Comparison of ENCODE assay signal across 14 mouse cellular contexts in genomic region chr16:90098191-90098605, GRCm38 (mm10). TPM values are rescaled to one million over a fixed set of nuclear protein-coding genes. Genes with fewer than 3 reads are reported as not detected.
DNase-seq lines count a peak whose midpoint lies in the region; ATAC-seq and TF ChIP-seq lines count a peak whose summit lies in the region.
"Had no signal": no experiment of that assay in that cellular context is flagged by ENCODE, and none has a peak within 500 bp of the region (broad histone marks: within the 10 kb centered on the region; RNA-seq: fewer than 3 reads in every experiment).

No protein-coding gene starts in this region.

- POLR2A ChIA-PET in Patski (lab: Charles Lee), result interaction anchor here (1.1 kb wide), 1 partner anchor 19 kb away, joined by 3 read pairs; no protein-coding TSS in a partner anchor

- ATAC-seq in Patski, result peak; percentile 49
- peak; percentile 83 for ATAC-seq in embryonic facial prominence, embryonic 14.5 days (ENCODE audit: low read depth)
- peak; percentile 56; the same call in 1 of the 2 replicates for ATAC-seq in kidney, embryonic 14.5 days (ENCODE audit: low FRiP score, low TSS enrichment)
- peak; percentile 43 for ATAC-seq in lung, embryonic 15.5 days (ENCODE audit: borderline replicate concordance, extremely low read depth, low FRiP score, low TSS enrichment)
- no peak for ATAC-seq in megakaryocyte-erythroid progenitor cell, adult 5-6 weeks (replicated peaks; ENCODE audit: low FRiP score, low TSS enrichment, poor library complexity, severe bottlenecking)
- ATAC-seq in forebrain, embryonic 16.5 days, result no peak
- ATAC-seq: hindbrain, postnatal 0 days had no signal

- no peaks in the 10 kb centered on the region for H3K36me3 ChIP-seq in embryonic facial prominence, embryonic 14.5 days (ENCODE audit: control insufficient read depth, insufficient read depth, low read length)
- H3K36me3 ChIP-seq in kidney, embryonic 14.5 days (ENCODE audit: control insufficient read depth, insufficient read depth, low read length), result no peaks in the 10 kb centered on the region
- no peaks in the 10 kb centered on the region for H3K36me3 ChIP-seq in lung, embryonic 15.5 days
- H3K36me3 ChIP-seq in forebrain, embryonic 16.5 days (ENCODE audit: control insufficient read depth, insufficient read depth), result no peaks in the 10 kb centered on the region
- H3K36me3 ChIP-seq: heart, embryonic 15.5 days had no signal

- in situ Hi-C loops in Patski (cut with MboI; ENCODE audit: low pct_unique_long_range_greater_than_20kb), result no loop called here

- H3K4me2 ChIP-seq in embryonic facial prominence, embryonic 14.5 days (ENCODE audit: low read depth, low read length), result no peak overlapping the region
- H3K4me2 ChIP-seq in kidney, embryonic 14.5 days (replicated peaks; ENCODE audit: low read depth, low read length), result no peak overlapping the region
- H3K4me2 ChIP-seq in lung, embryonic 15.5 days, result no peak overlapping the region; the same call in 1 of the 2 replicates
- no peak overlapping the region for H3K4me2 ChIP-seq in forebrain, embryonic 16.5 days (ENCODE audit: low read length)
- H3K4me2 ChIP-seq: heart, embryonic 15.5 days; limb, embryonic 12.5 days had no signal

- DNase-seq in Patski (ENCODE audit: low read depth, low spot score), result no peak
- peak; percentile 57 for DNase-seq in embryonic facial prominence, embryonic 14.5 days (ENCODE audit: low spot score)
- no peak for DNase-seq in spleen, postnatal 4 days (ENCODE audit: low spot score in 2 of 2)
- DNase-seq in spleen, postnatal 10 days (ENCODE audit: low spot score in 2 of 2), result no peak
- DNase-seq: cerebellum, postnatal 10 days; layer of hippocampus, postnatal 36 days had no signal

- WGBS in embryonic facial prominence, embryonic 14.5 days, result 75% methylated on average over 11 of the region's 11 CpGs
- WGBS in kidney, embryonic 14.5 days, result 58% methylated on average over 11 of the region's 11 CpGs
- WGBS in lung, embryonic 15.5 days, result 56% methylated on average over 11 of the region's 11 CpGs
- 89% methylated on average over 11 of the region's 11 CpGs for WGBS in forebrain, embryonic 16.5 days

- CTCF ChIA-PET in Patski (lab: Charles Lee), result interaction anchor here (1.0 to 1.5 kb wide), 2 partner anchors 19 to 70 kb away, joined by 3 to 6 read pairs; no protein-coding TSS in a partner anchor

- no peak overlapping the region for H3K9ac ChIP-seq in embryonic facial prominence, embryonic 14.5 days (ENCODE audit: low read depth, low read length)
- H3K9ac ChIP-seq in kidney, embryonic 14.5 days (ENCODE audit: low read depth, low read length), result no peak overlapping the region
- H3K9ac ChIP-seq in lung, embryonic 15.5 days, result no peak overlapping the region
- no peak overlapping the region for H3K9ac ChIP-seq in forebrain, embryonic 16.5 days (replicated peaks; ENCODE audit: low read depth, low read length)
- H3K9ac ChIP-seq: heart, embryonic 15.5 days; limb, embryonic 12.5 days had no signal

- 0 out of 2 replicates have a peak, but pooled peaks cover 14% of the 10 kb centered on the region for H3K4me1 ChIP-seq in embryonic facial prominence, embryonic 14.5 days (ENCODE audit: control insufficient read depth, insufficient read depth, low read length)
- H3K4me1 ChIP-seq in kidney, embryonic 14.5 days (ENCODE audit: control insufficient read depth, insufficient read depth, low read length), result peaks cover 15% of the 10 kb centered on the region; the same call in 1 of the 2 replicates
- H3K4me1 ChIP-seq in lung, embryonic 15.5 days, result peaks cover 16% of the 10 kb centered on the region
- peaks cover 12% of the 10 kb centered on the region for H3K4me1 ChIP-seq in forebrain, embryonic 16.5 days (replicated peaks; ENCODE audit: control insufficient read depth, insufficient read depth, low read length)

- no peak for TF ChIP-seq CTCF in Patski (IDR thresholded peaks at IDR 0.05)

- no peaks in the 10 kb centered on the region for H3K27me3 ChIP-seq in Patski
- H3K27me3 ChIP-seq in embryonic facial prominence, embryonic 14.5 days (replicated peaks; ENCODE audit: control insufficient read depth, insufficient read depth, low read length), result no peaks in the 10 kb centered on the region
- H3K27me3 ChIP-seq in kidney, embryonic 14.5 days (ENCODE audit: control insufficient read depth, insufficient read depth, low read length), result no peaks in the 10 kb centered on the region
- peaks cover 5% of the 10 kb centered on the region; the same call in 1 of the 2 replicates for H3K27me3 ChIP-seq in lung, embryonic 15.5 days
- H3K27me3 ChIP-seq in forebrain, embryonic 16.5 days (replicated peaks; ENCODE audit: control insufficient read depth, insufficient read depth, low read length), result no peaks in the 10 kb centered on the region
- H3K27me3 ChIP-seq: heart, embryonic 15.5 days; limb, embryonic 12.5 days had no signal

- H3K27ac ChIP-seq in embryonic facial prominence, embryonic 14.5 days (replicated peaks; ENCODE audit: low read depth, low read length), result no peak overlapping the region
- peak overlapping the region; percentile 59; the same call in 1 of the 2 replicates for H3K27ac ChIP-seq in kidney, embryonic 14.5 days (ENCODE audit: low read depth, low read length)
- H3K27ac ChIP-seq in lung, embryonic 15.5 days, result no peak overlapping the region
- no peak overlapping the region for H3K27ac ChIP-seq in forebrain, embryonic 16.5 days (ENCODE audit: low read length)
- H3K27ac ChIP-seq: heart, embryonic 15.5 days; hindbrain, postnatal 0 days; limb, embryonic 12.5 days; macrophage had no signal

- H3K9me3 ChIP-seq in embryonic facial prominence, embryonic 14.5 days (ENCODE audit: control insufficient read depth, low read length), result no peaks in the 10 kb centered on the region
- H3K9me3 ChIP-seq in kidney, embryonic 14.5 days (ENCODE audit: control insufficient read depth, low read length), result no peaks in the 10 kb centered on the region; the same call in 1 of the 2 replicates
- H3K9me3 ChIP-seq in lung, embryonic 15.5 days, result no peaks in the 10 kb centered on the region
- H3K9me3 ChIP-seq in forebrain, embryonic 16.5 days (ENCODE audit: control insufficient read depth, low read length), result no peaks in the 10 kb centered on the region
- H3K9me3 ChIP-seq: heart, embryonic 15.5 days; limb, embryonic 12.5 days had no signal

- no peak overlapping the region for H3K4me3 ChIP-seq in embryonic facial prominence, embryonic 14.5 days (ENCODE audit: low read depth, low read length)
- H3K4me3 ChIP-seq in kidney, embryonic 14.5 days (ENCODE audit: low read length), result no peak overlapping the region
- no peak overlapping the region for H3K4me3 ChIP-seq in lung, embryonic 15.5 days
- H3K4me3 ChIP-seq in forebrain, embryonic 16.5 days (replicated peaks; ENCODE audit: low read length), result no peak overlapping the region
- H3K4me3 ChIP-seq: heart, embryonic 15.5 days; limb, embryonic 12.5 days had no signal

RNA-seq across cellular contexts. Expression of gene Tiam1, which starts 45.4 kb away (rescaled TPM):
- polyA plus RNA-seq in Patski (2021), result 10.8 TPM
- polyA plus RNA-seq in embryonic facial prominence, embryonic 14.5 days (2014; fragmentation: Nextera tagmentation; extraction: Ambion mirVana), result 31.0 and 34.6 TPM in 2 replicates
- 24.5 and 28.4 TPM in 2 replicates for polyA plus RNA-seq in kidney, embryonic 14.5 days (2014; fragmentation: Nextera tagmentation; extraction: Ambion mirVana)
- polyA plus RNA-seq in lung, embryonic 15.5 days (2015; fragmentation: Nextera tagmentation; extraction: Ambion mirVana), result 10.8 and 13.6 TPM in 2 replicates
- total RNA-seq in megakaryocyte-erythroid progenitor cell, adult 5-6 weeks (2014; fragmentation: Nextera tagmentation), result 8.3 and 23.6 TPM in 2 replicates
- 11.6 and 14.2 TPM in 2 replicates for total RNA-seq in megakaryocyte-erythroid progenitor cell, adult 5-6 weeks (2017)
- polyA plus RNA-seq in forebrain, embryonic 16.5 days (2015; fragmentation: Nextera tagmentation; extraction: Ambion mirVana), result 29.5 and 32.1 TPM in 2 replicates

Comparison
In these comparisons a context has a peak if more than half of its experiments do, and no peak if none do; other contexts are left out.
1. ATAC-seq: peak in Patski (single experiment), embryonic facial prominence, embryonic 14.5 days (single experiment), kidney, embryonic 14.5 days (single experiment) and lung, embryonic 15.5 days (single experiment); none in megakaryocyte-erythroid progenitor cell, adult 5-6 weeks (single experiment) and forebrain, embryonic 16.5 days (single experiment).